Mouse (Mus musculus) CD8-positive naive resting alpha-beta T cell, adult 2 months (primary cell): ENCODE measurements around the gene Podxl2.
A peak's percentile ranks its signal among the peaks of the same experiment; 100 is the strongest.

Experiments
- DNase-seq, 2 experiments: peaks; one replicate each; pipeline ENCODE4 v3.0.0; 2022; ENCODE audit warnings: low read depth in 2 of 2, low spot score in 2 of 2

Podxl2 gene

GRCm38 (mm10) chr6:88844901-88845565 lies 29.8 kb downstream of the Podxl2 start:
- DNase-seq: no peak

GRCm38 (mm10) chr6:88843781-88844725 lies 30.8 kb downstream of the Podxl2 start:
- DNase-seq: no peak

GRCm38 (mm10) chr6:88843241-88843640 lies 31.6 kb downstream of the Podxl2 start:
- no peak for DNase-seq

- peak in 1 of 2 experiments; percentile 27 for DNase-seq
Measured at GRCm38 (mm10) chr6:88842731-88843151, 32.1 kb downstream of the Podxl2 start.

- DNase-seq: peak; percentile 95 to 97
Measured at GRCm38 (mm10) chr6:88841781-88842689, 32.8 kb downstream of the Podxl2 start, which contains the start of gene Abtb1. TSS of gene Abtb1 (minus strand) at chr6:88841984.

GRCm38 (mm10) chr6:88841514-88841780 lies 33.4 kb downstream of the Podxl2 start:
- DNase-seq: no peak

GRCm38 (mm10) chr6:88840791-88841513 lies 33.9 kb downstream of the Podxl2 start:
- no peak for DNase-seq

GRCm38 (mm10) chr6:88840211-88840610 lies 34.6 kb downstream of the Podxl2 start:
- no peak for DNase-seq

GRCm38 (mm10) chr6:88839135-88839970 lies 35.5 kb downstream of the Podxl2 start:
- DNase-seq: no peak

- DNase-seq: no peak
Measured at GRCm38 (mm10) chr6:88838613-88839012, 36.2 kb downstream of the Podxl2 start.

GRCm38 (mm10) chr6:88837999-88838398 lies 36.8 kb downstream of the Podxl2 start:
- DNase-seq: no peak

GRCm38 (mm10) chr6:88836178-88836819 lies 38.5 kb downstream of the Podxl2 start:
- no peak for DNase-seq

GRCm38 (mm10) chr6:88835047-88835446 lies 39.8 kb downstream of the Podxl2 start:
- DNase-seq: no peak

GRCm38 (mm10) chr6:88833340-88834140 lies 41.3 kb downstream of the Podxl2 start:
- DNase-seq: no peak

- no peak for DNase-seq
Measured at GRCm38 (mm10) chr6:88832663-88833062, 42.2 kb downstream of the Podxl2 start.

GRCm38 (mm10) chr6:88831456-88831855 lies 43.4 kb downstream of the Podxl2 start:
- DNase-seq: peak in 1 of 2 experiments; percentile 23

GRCm38 (mm10) chr6:88830112-88830702 lies 44.6 kb downstream of the Podxl2 start:
- no peak for DNase-seq

- DNase-seq: no peak
Measured at GRCm38 (mm10) chr6:88829579-88829978, 45.3 kb downstream of the Podxl2 start.
